Mouse (Mus musculus) kidney, embryonic 14.5 days (tissue): ENCODE data around the gene Pkp4. TPM values are rescaled to one million over a fixed set of nuclear protein-coding genes. Genes with fewer than 3 reads are reported as not detected.
A peak's percentile ranks its signal among the peaks of the same experiment; 100 is the strongest.

Experiments
- ATAC-seq: fragments of 200-750 bp; cut with Nextera tagmentation; 2 replicates; pipeline ENCODE4 v1.8.0; 2017; ENCODE audit warnings: moderate number of reproducible peaks, mild to moderate bottlenecking, moderate TSS enrichment, moderate library complexity; ENCODE audit not compliant: low FRiP score, low TSS enrichment
- H3K27ac ChIP-seq: fragments of 300-500 bp; sonication (generic); 2 replicates; pipeline ENCODE4 v1.5.1; 2014; ENCODE audit warnings: low read depth, mild to moderate bottlenecking, low read length, moderate library complexity, mixed read lengths
- H3K27me3 ChIP-seq: fragments of 300-500 bp; sonication (generic); 2 replicates; pipeline ENCODE4 v1.6.1; 2014; ENCODE audit warnings: mild to moderate bottlenecking, low read length; ENCODE audit not compliant: control insufficient read depth, insufficient read depth
- H3K36me3 ChIP-seq: fragments of 300-500 bp; sonication (generic); 2 replicates; pipeline ENCODE4 v1.6.1; 2014; ENCODE audit warnings: low read length, mixed read lengths; ENCODE audit not compliant: control insufficient read depth, insufficient read depth
- H3K4me1 ChIP-seq: fragments of 300-500 bp; sonication (generic); 2 replicates; pipeline ENCODE4 v1.6.1; 2014; ENCODE audit warnings: low read length, mixed read lengths; ENCODE audit not compliant: control insufficient read depth, insufficient read depth
- H3K4me2 ChIP-seq: fragments of 300-500 bp; sonication (generic); replicated peaks from 2 replicates; pipeline ENCODE4 v1.6.1; 2014; ENCODE audit warnings: low read depth, mild to moderate bottlenecking, low read length
- H3K4me3 ChIP-seq: fragments of 300-500 bp; sonication (generic); 2 replicates; pipeline ENCODE4 v1.5.1; 2014; ENCODE audit warnings: mild to moderate bottlenecking, low read length
- H3K9ac ChIP-seq: fragments of 300-500 bp; sonication (generic); 2 replicates; pipeline ENCODE4 v1.6.1; 2014; ENCODE audit warnings: low read depth, mild to moderate bottlenecking, low read length, moderate library complexity
- H3K9me3 ChIP-seq: fragments of 300-500 bp; sonication (generic); 2 replicates; pipeline ENCODE4 v1.6.1; 2016; ENCODE audit warnings: low read length; ENCODE audit not compliant: control insufficient read depth
- WGBS: fragments of 180-500 bp; shearing (Covaris S2); extraction: QIAGEN DNeasy Blood & Tissue Kit; methylation state at CpG from one replicate; pipeline ENCODE4 v1.1.7; 2014; 5-methylcytosine and 5-hydroxymethylcytosine counted together
- polyA plus RNA-seq: library from polyadenylated mRNA; unstranded; fragments of >200 nt; fragmentation: Nextera tagmentation; extraction: Ambion mirVana; gene quantifications from 2 replicates; pipeline ENCODE4 v1.2.1, GENCODE M21; 2014

Gene Pkp4
- polyA plus RNA-seq, 1 experiment from 2014 or later, result 29.7 TPM

GRCm38 (mm10) chr2:59350094-59350493 is 189.4 kb downstream of the Pkp4 start:
- no peaks in the 10 kb centered on the region for H3K4me1 ChIP-seq
- no peaks in the 10 kb centered on the region for H3K9me3 ChIP-seq
- H3K9ac ChIP-seq, result no peak overlapping the region
- H3K27me3 ChIP-seq, result no peaks in the 10 kb centered on the region
- no peak overlapping the region for H3K4me2 ChIP-seq
- H3K4me3 ChIP-seq, result no peak overlapping the region
- no peak overlapping the region for H3K27ac ChIP-seq
- 60% methylated on average over 3 of the region's 3 CpGs for WGBS
- ATAC-seq, result no peak
- peaks cover 46% of the 10 kb centered on the region; the same call in 1 of the 2 replicates for H3K36me3 ChIP-seq

- H3K27ac ChIP-seq, result no peak overlapping the region
- H3K4me3 ChIP-seq, result no peak overlapping the region
- peak; percentile 24; the same call in 1 of the 2 replicates for ATAC-seq
- no peak overlapping the region for H3K9ac ChIP-seq
- 78% methylated on average over 16 of the region's 16 CpGs for WGBS
- no peaks in the 10 kb centered on the region for H3K4me1 ChIP-seq
- H3K36me3 ChIP-seq, result peaks cover 51% of the 10 kb centered on the region
- H3K9me3 ChIP-seq, result no peaks in the 10 kb centered on the region
- H3K27me3 ChIP-seq, result no peaks in the 10 kb centered on the region
- H3K4me2 ChIP-seq, result no peak overlapping the region
These were observed 190.9 kb downstream of the Pkp4 start for GRCm38 (mm10) chr2:59351303-59352099.

- H3K9ac ChIP-seq, result no peak overlapping the region
- no peak for ATAC-seq
- 77% methylated on average over 3 of the region's 3 CpGs for WGBS
- no peaks in the 10 kb centered on the region for H3K4me1 ChIP-seq
- no peak overlapping the region for H3K4me2 ChIP-seq
- no peaks in the 10 kb centered on the region for H3K9me3 ChIP-seq
- H3K27ac ChIP-seq, result no peak overlapping the region
- peaks cover 36% of the 10 kb centered on the region for H3K36me3 ChIP-seq
- H3K27me3 ChIP-seq, result no peaks in the 10 kb centered on the region
- no peak overlapping the region for H3K4me3 ChIP-seq
These were observed 193.2 kb downstream of the Pkp4 start for GRCm38 (mm10) chr2:59353821-59354220.

GRCm38 (mm10) chr2:59355531-59356289 is 195.1 kb downstream of the Pkp4 start:
- WGBS, result 95% methylated on average over 5 of the region's 5 CpGs
- no peak overlapping the region for H3K9ac ChIP-seq
- no peaks in the 10 kb centered on the region for H3K27me3 ChIP-seq
- H3K4me3 ChIP-seq, result no peak overlapping the region
- peaks cover 26% of the 10 kb centered on the region for H3K36me3 ChIP-seq
- H3K27ac ChIP-seq, result no peak overlapping the region
- H3K9me3 ChIP-seq, result no peaks in the 10 kb centered on the region
- no peaks in the 10 kb centered on the region for H3K4me1 ChIP-seq
- ATAC-seq, result no peak
- H3K4me2 ChIP-seq, result no peak overlapping the region

- no peaks in the 10 kb centered on the region for H3K27me3 ChIP-seq
These were observed 199.2 kb downstream of the Pkp4 start for GRCm38 (mm10) chr2:59359760-59360342.

GRCm38 (mm10) chr2:59361350-59361780 is 200.7 kb downstream of the Pkp4 start:
- no peaks in the 10 kb centered on the region for H3K36me3 ChIP-seq
- no peaks in the 10 kb centered on the region for H3K9me3 ChIP-seq
- ATAC-seq, result peak; percentile 65
- no peaks in the 10 kb centered on the region for H3K27me3 ChIP-seq
- H3K4me1 ChIP-seq, result no peaks in the 10 kb centered on the region
- H3K27ac ChIP-seq, result peak overlapping the region; percentile 26
- no peak overlapping the region for H3K4me2 ChIP-seq
- H3K9ac ChIP-seq, result no peak overlapping the region
- no peak overlapping the region for H3K4me3 ChIP-seq
- 17% methylated on average over 4 of the region's 4 CpGs for WGBS

More at GRCm38 (mm10) chr2:59359760-59360342, 199.2 kb downstream of the Pkp4 start:
- no peaks in the 10 kb centered on the region for H3K4me1 ChIP-seq
- no peak for ATAC-seq
- no peak overlapping the region for H3K9ac ChIP-seq
- H3K27ac ChIP-seq, result no peak overlapping the region
- H3K36me3 ChIP-seq, result peaks cover 10% of the 10 kb centered on the region
- no peak overlapping the region for H3K4me2 ChIP-seq
- H3K4me3 ChIP-seq, result no peak overlapping the region
- no peaks in the 10 kb centered on the region for H3K9me3 ChIP-seq
- 77% methylated on average over 9 of the region's 9 CpGs for WGBS

GRCm38 (mm10) chr2:59364156-59364842 is 203.6 kb downstream of the Pkp4 start:
- Histone ChIP-seq H3K27me3 (no peaks in the 10 kb centered on the region), H3K27ac (no peak overlapping the region), H3K4me1 (no peaks in the 10 kb centered on the region), H3K36me3 (no peaks in the 10 kb centered on the region), H3K9me3 (no peaks in the 10 kb centered on the region), H3K9ac (no peak overlapping the region), H3K4me2 (no peak overlapping the region), H3K4me3 (no peak overlapping the region)
- no peak for ATAC-seq
- WGBS, result 85% methylated on average over 3 of the region's 3 CpGs

- ATAC-seq, result no peak
- Histone ChIP-seq H3K4me2 (no peak overlapping the region), H3K27ac (no peak overlapping the region), H3K4me1 (no peaks in the 10 kb centered on the region), H3K9me3 (no peaks in the 10 kb centered on the region), H3K9ac (no peak overlapping the region), H3K27me3 (no peaks in the 10 kb centered on the region), H3K36me3 (no peaks in the 10 kb centered on the region), H3K4me3 (no peak overlapping the region)
- WGBS, result 90% methylated on average over 4 of the region's 4 CpGs
These were observed 206.5 kb downstream of the Pkp4 start for GRCm38 (mm10) chr2:59367191-59367590.
